Mouse (Mus musculus): ENCODE data around the gene Ubac1. TPM values are rescaled to one million over a fixed set of nuclear protein-coding genes. Genes with fewer than 3 reads are reported as not detected.

The Ubac1 gene
- polyA plus RNA-seq, 1 experiment from 2014 or later: 89.7 TPM

DNA sequence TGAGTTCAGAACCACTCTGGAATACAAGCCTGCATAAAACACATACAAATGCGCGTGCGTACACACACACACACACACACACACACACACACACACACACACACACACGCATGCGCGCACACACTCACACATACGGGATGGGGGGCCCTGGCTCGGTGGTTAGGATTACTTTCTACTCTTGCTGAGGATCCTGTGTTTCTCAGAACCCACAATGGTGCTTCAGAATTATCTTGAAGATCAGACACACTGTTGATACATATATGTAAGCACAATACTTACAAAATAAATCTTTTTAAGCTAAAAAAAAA lies 665 bp upstream of the Ubac1 start:
- peak overlapping the region; percentile 85 for H3K4me2 ChIP-seq
- 83% methylated on average over 8 of the region's 8 CpGs for WGBS
- no peak overlapping the region for H3K27ac ChIP-seq
- ATAC-seq (ENCODE audit: insufficient number of reproducible peaks, low FRiP score, low TSS enrichment, low read depth): no peak
- peaks cover 22% of the 10 kb centered on the region for H3K4me1 ChIP-seq
- H3K9me3 ChIP-seq: no peaks in the 10 kb centered on the region
- no peaks in the 10 kb centered on the region for H3K36me3 ChIP-seq
- no peak overlapping the region for H3K9ac ChIP-seq
- H3K27me3 ChIP-seq: no peaks in the 10 kb centered on the region
- peak overlapping the region; percentile 91; the same call in 1 of the 2 replicates for H3K4me3 ChIP-seq

DNA sequence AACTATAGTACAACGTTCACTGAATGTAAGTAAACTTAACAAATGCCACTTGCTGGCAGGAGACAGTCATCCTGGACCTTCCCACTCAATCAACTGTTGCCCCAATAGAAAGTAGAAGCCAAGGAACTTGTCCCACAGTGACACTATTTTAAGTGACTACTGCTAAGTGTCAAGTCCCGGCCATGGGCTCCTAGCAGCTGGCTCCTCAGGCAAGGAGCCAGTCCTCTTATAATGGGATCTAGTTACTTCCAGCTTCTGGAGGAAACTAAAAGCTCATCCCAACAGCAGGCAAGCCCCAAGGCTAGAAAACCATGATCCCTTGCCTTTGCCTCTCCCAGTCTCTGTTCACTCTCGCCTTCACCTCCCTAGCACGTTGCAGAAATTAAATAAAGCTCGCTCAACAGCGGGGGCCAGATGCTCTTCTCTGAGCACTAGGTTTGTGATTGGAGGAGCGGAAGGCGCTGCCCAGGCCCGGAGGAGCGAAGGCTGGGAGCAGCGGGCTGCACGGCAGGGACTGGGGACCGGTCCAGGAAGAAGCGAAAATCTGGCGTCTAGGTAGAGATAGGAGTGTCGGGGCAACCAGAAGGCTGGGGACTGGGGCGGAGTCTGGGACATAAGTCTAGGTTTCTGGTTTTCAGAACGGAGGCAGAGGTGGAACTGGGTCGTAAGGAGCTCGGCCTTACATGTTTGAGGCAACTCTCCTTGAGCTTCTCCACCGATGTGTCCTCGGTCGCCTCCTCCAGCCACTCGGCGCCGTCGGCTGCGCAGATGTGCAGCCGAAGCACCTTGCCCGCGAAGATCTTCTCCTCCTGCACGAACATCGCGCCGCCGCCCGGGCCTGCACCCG lies 610 bp downstream of the Ubac1 start:
- Histone ChIP-seq H3K4me3 (peak overlapping the region; percentile 91), H3K9me3 (no peaks in the 10 kb centered on the region), H3K9ac (peak overlapping the region; percentile 76), H3K27me3 (no peaks in the 10 kb centered on the region), H3K36me3 (peaks cover 6% of the 10 kb centered on the region; the same call in 1 of the 2 replicates), H3K4me1 (peaks cover 22% of the 10 kb centered on the region), H3K4me2 (peak overlapping the region; percentile 85), H3K27ac (peak overlapping the region; percentile 86)
- ATAC-seq (ENCODE audit: insufficient number of reproducible peaks, low FRiP score, low TSS enrichment, low read depth): peak; percentile 25; the same call in 1 of the 2 replicates
- WGBS: 1% methylated on average over 38 of the region's 38 CpGs

- Histone ChIP-seq H3K4me1 (peaks cover 22% of the 10 kb centered on the region), H3K36me3 (peaks cover 16% of the 10 kb centered on the region), H3K9me3 (no peaks in the 10 kb centered on the region), H3K27me3 (no peaks in the 10 kb centered on the region), H3K4me3 (peak overlapping the region; percentile 91; the same call in 1 of the 2 replicates), H3K27ac (no peak overlapping the region), H3K9ac (no peak overlapping the region), H3K4me2 (0 out of 2 replicates have a peak overlapping the region, but pooled peaks have one; percentile 85)
- ATAC-seq (ENCODE audit: insufficient number of reproducible peaks, low FRiP score, low TSS enrichment, low read depth): no peak
- 68% methylated on average over 3 of the region's 3 CpGs for WGBS
Observed at GRCm38 (mm10) chr2:26019923-26020322, 1.6 kb downstream of the Ubac1 start.

DNA sequence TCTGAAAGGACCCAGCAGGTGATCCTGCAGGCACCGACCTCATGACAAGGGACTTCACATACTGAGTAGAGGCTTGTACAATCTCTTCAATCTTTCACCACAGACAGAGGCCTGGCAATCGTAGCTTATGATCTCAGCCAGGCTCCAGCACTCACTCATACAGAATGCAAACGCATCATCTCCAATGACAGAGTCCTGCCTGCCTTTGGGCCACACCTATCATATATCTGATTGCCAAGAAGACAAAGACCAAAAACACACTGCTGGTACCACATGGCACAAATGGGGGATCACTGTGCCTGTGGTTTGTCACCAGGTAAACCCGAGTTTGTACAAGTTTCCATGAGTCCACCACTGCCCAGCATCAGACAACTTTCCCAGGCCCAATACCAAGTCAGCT lies 4.2 kb downstream of the Ubac1 start:
- H3K27ac ChIP-seq: no peak overlapping the region
- no peaks in the 10 kb centered on the region for H3K9me3 ChIP-seq
- no peak overlapping the region for H3K9ac ChIP-seq
- H3K4me2 ChIP-seq: no peak overlapping the region
- ATAC-seq (ENCODE audit: insufficient number of reproducible peaks, low FRiP score, low TSS enrichment, low read depth): no peak
- no peak overlapping the region for H3K4me3 ChIP-seq
- H3K27me3 ChIP-seq: no peaks in the 10 kb centered on the region
- 76% methylated on average over 4 of the region's 4 CpGs for WGBS
- H3K36me3 ChIP-seq: peaks cover 42% of the 10 kb centered on the region
- H3K4me1 ChIP-seq: peaks cover 22% of the 10 kb centered on the region

GRCm38 (mm10) chr2:26013674-26014073 lies 7.9 kb downstream of the Ubac1 start:
- 0 out of 2 replicates have a peak, but pooled peaks cover 6% of the 10 kb centered on the region for H3K4me1 ChIP-seq
- no peak overlapping the region for H3K4me3 ChIP-seq
- no peak overlapping the region for H3K4me2 ChIP-seq
- ATAC-seq (ENCODE audit: insufficient number of reproducible peaks, low FRiP score, low TSS enrichment, low read depth): no peak
- no peaks in the 10 kb centered on the region for H3K27me3 ChIP-seq
- no peaks in the 10 kb centered on the region for H3K9me3 ChIP-seq
- no peak overlapping the region for H3K9ac ChIP-seq
- no peak overlapping the region for H3K27ac ChIP-seq
- WGBS: 90% methylated on average over 3 of the region's 3 CpGs
- H3K36me3 ChIP-seq: peaks cover 78% of the 10 kb centered on the region

DNA sequence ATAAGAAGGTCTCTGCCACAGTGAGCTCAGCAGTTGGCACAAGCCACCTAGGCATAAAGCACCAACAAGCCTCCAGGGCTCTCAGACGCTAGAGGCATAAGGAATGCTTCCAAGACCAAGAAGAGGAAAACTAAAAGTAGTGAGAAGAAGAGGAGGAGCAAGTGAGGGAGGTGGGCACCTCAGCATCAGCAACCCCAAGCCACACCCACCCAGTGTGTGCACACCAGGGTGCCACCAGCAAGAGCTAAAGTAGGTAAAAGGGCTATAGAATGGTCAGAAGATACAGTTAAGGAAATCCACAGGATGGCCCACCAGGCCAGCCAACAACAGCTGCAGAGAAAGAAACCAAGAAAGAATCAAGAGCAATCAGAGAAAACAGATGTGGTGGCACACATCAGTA lies 10.1 kb downstream of the Ubac1 start:
- no peak for ATAC-seq (ENCODE audit: insufficient number of reproducible peaks, low FRiP score, low TSS enrichment, low read depth)

DNA sequence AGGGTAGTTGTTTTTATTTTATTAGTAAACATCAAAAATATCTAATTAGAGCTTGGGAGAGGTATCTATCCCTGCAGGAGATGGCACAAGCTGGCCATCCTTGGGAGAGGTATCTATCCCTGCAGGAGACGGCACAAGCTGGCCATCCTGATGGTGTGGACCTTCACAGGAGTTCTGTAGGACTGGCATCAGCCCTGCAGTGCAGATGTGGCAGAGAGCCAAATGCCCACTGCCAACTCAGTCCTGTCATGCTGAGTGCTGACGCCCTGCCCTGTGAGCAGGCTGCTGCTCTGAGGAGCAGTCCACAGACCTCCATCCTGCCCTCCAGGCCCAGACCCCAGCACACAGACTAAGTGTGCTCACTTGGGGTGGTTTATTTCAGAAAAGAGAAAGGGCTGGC lies 19.5 kb downstream of the Ubac1 start:
- Histone ChIP-seq H3K36me3 (peaks cover 94% of the 10 kb centered on the region), H3K4me3 (no peak overlapping the region), H3K4me1 (no peaks in the 10 kb centered on the region), H3K27ac (no peak overlapping the region), H3K9me3 (no peaks in the 10 kb centered on the region), H3K4me2 (no peak overlapping the region), H3K27me3 (no peaks in the 10 kb centered on the region), H3K9ac (no peak overlapping the region)
- 81% methylated on average over 2 of the region's 2 CpGs for WGBS
- ATAC-seq (ENCODE audit: insufficient number of reproducible peaks, low FRiP score, low TSS enrichment, low read depth): no peak

More for the DNA sequence above, 10.1 kb downstream of the Ubac1 start:
- Histone ChIP-seq H3K9me3 (no peaks in the 10 kb centered on the region), H3K9ac (no peak overlapping the region), H3K4me3 (no peak overlapping the region), H3K4me2 (no peak overlapping the region), H3K4me1 (no peaks in the 10 kb centered on the region), H3K27ac (no peak overlapping the region), H3K27me3 (no peaks in the 10 kb centered on the region), H3K36me3 (peaks cover 98% of the 10 kb centered on the region)
- 50% methylated on average over 1 of the region's 1 CpGs for WGBS

DNA sequence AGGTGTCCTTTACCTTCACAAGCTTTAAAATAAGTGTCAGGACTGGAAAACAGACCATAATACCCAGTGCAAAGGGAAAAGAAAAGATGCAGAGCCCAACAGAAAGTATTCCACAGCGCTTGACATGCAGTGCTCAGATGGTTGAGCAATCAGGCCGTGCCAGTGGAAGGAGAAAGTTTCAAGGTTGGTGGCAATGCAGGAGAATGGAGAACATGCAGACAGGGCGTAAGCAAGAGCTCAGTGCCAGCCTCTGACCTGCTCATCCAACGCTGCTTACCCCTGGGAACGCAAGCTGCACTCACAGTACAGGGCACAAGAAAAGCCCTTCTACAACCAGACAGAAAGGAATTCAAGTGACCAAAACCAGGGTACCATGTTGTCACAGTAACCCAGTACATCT lies 20.4 kb downstream of the Ubac1 start:
- peaks cover 93% of the 10 kb centered on the region for H3K36me3 ChIP-seq

GRCm38 (mm10) chr2:25997716-25998115 lies 23.8 kb downstream of the Ubac1 start:
- no peak for ATAC-seq (ENCODE audit: insufficient number of reproducible peaks, low FRiP score, low TSS enrichment, low read depth)
- H3K36me3 ChIP-seq: peaks cover 62% of the 10 kb centered on the region

More for the DNA sequence above, 20.4 kb downstream of the Ubac1 start:
- Histone ChIP-seq H3K27ac (no peak overlapping the region), H3K9me3 (no peaks in the 10 kb centered on the region), H3K4me1 (no peaks in the 10 kb centered on the region), H3K4me2 (no peak overlapping the region), H3K27me3 (no peaks in the 10 kb centered on the region), H3K4me3 (no peak overlapping the region), H3K9ac (no peak overlapping the region)
- no peak for ATAC-seq (ENCODE audit: insufficient number of reproducible peaks, low FRiP score, low TSS enrichment, low read depth)
- WGBS: 99% methylated on average over 5 of the region's 5 CpGs

DNA sequence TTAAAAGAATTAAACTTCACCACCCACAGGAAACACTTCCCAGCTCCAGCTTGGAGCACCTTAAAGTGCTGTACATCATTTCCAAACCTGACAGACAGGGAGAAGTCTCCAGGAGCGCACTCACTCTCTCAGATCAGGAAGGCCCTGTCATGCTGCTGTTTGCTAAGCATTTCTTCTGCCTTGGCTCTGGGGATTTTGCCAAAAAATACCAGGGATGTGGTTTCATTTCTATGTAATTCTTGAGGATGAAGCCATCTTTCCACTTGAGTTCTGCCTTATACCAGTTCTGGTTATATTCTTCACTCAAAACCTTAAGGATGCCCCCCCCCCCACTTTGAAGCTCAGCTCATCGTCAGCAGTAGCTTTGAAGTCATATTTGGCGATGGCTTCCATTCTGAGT lies 26.8 kb downstream of the Ubac1 start:
- H3K4me1 ChIP-seq: no peaks in the 10 kb centered on the region
- no peaks in the 10 kb centered on the region for H3K9me3 ChIP-seq
- 84% methylated on average over 3 of the region's 3 CpGs for WGBS
- peaks cover 37% of the 10 kb centered on the region for H3K36me3 ChIP-seq
- no peak overlapping the region for H3K4me3 ChIP-seq
- no peaks in the 10 kb centered on the region for H3K27me3 ChIP-seq
- H3K9ac ChIP-seq: no peak overlapping the region
- H3K4me2 ChIP-seq: no peak overlapping the region
- no peak for ATAC-seq (ENCODE audit: insufficient number of reproducible peaks, low FRiP score, low TSS enrichment, low read depth)
- no peak overlapping the region for H3K27ac ChIP-seq

More at GRCm38 (mm10) chr2:25997716-25998115, 23.8 kb downstream of the Ubac1 start:
- 87% methylated on average over 3 of the region's 3 CpGs for WGBS
- Histone ChIP-seq H3K4me1 (no peaks in the 10 kb centered on the region), H3K9me3 (no peaks in the 10 kb centered on the region), H3K27me3 (no peaks in the 10 kb centered on the region), H3K9ac (no peak overlapping the region), H3K27ac (no peak overlapping the region), H3K4me2 (no peak overlapping the region), H3K4me3 (no peak overlapping the region)

GRCm38 (mm10) chr2:25992285-25992684 lies 29.3 kb downstream of the Ubac1 start:
- Histone ChIP-seq H3K4me1 (no peaks in the 10 kb centered on the region), H3K27me3 (no peaks in the 10 kb centered on the region), H3K9ac (no peak overlapping the region), H3K36me3 (peaks cover 12% of the 10 kb centered on the region), H3K4me3 (no peak overlapping the region), H3K4me2 (no peak overlapping the region), H3K9me3 (no peaks in the 10 kb centered on the region), H3K27ac (no peak overlapping the region)
- ATAC-seq (ENCODE audit: insufficient number of reproducible peaks, low FRiP score, low TSS enrichment, low read depth): no peak
- WGBS: 64% methylated on average over 2 of the region's 2 CpGs

DNA sequence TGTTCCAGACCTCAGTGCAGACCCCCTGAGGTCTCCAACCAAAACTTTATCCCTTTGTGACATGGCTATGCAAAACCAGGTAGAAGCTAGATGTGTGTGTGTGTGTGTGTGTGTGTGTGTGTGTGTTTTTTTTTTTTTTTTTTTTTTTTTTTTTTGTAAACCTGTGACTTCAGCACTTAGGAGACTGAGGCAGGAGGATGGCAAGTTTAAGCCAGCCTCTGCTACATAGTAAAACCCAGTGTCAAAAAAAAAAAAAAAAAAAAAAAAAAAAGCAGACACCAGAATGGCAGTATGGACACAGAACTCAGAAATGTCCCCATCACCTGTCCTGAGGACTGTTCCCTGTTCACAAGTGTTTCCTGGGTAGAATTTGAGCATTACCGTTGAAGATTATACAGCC lies 31.9 kb downstream of the Ubac1 start:
- Histone ChIP-seq H3K4me2 (no peak overlapping the region), H3K9ac (no peak overlapping the region), H3K9me3 (no peaks in the 10 kb centered on the region), H3K4me1 (no peaks in the 10 kb centered on the region), H3K36me3 (no peaks in the 10 kb centered on the region), H3K4me3 (no peak overlapping the region), H3K27ac (no peak overlapping the region), H3K27me3 (no peaks in the 10 kb centered on the region)
- 85% methylated on average over 1 of the region's 1 CpGs for WGBS
- no peak for ATAC-seq (ENCODE audit: insufficient number of reproducible peaks, low FRiP score, low TSS enrichment, low read depth)
